Mouse (Mus musculus) thymus, adult 2 months (tissue): Measurements from ENCODE around the gene Onecut1.

Experiments
- CTCF ChIP-seq: fragments of 200-500 bp; IDR thresholded peaks from 2 replicates; pipeline ENCODE4 v1.5.1; 2012; ENCODE audit warnings: mild to moderate bottlenecking, control low read depth, low read length, moderate library complexity, borderline replicate concordance; ENCODE audit not compliant: control insufficient read depth, poor library complexity, insufficient read depth; ENCODE audit errors: extremely low read depth
- POLR2A ChIP-seq: fragments of 200-500 bp; IDR thresholded peaks from 2 replicates; pipeline ENCODE4 v1.6.1; 2012; ENCODE audit warnings: mild to moderate bottlenecking, low read length, control low read depth, moderate library complexity; ENCODE audit not compliant: control insufficient read depth, poor library complexity, insufficient read depth; ENCODE audit errors: extremely low read depth

- no peak for TF ChIP-seq POLR2A
- no peak for TF ChIP-seq CTCF
Measured at GRCm38 (mm10) chr9:74937761-74938160, 76.0 kb downstream of the Onecut1 start.
